Mouse (Mus musculus) activated CD4-positive, CD25-positive, alpha-beta regulatory T cell, adult 9 weeks (primary cell): ENCODE data around the gene Gm3187. TPM values are rescaled to one million over a fixed set of nuclear protein-coding genes. Genes with fewer than 3 reads are reported as not detected.

Experiments used
- polyA plus RNA-seq: library from polyadenylated mRNA; unstranded; fragments of 100-300 nt; shearing (Covaris generic); gene quantifications from one replicate; pipeline ENCODE4 v1.2.1, GENCODE M21; 2017

Gm3187 gene
- polyA plus RNA-seq = not detected

GRCm38 (mm10) chr14:5483907-5484306 is at the start of gene Gm3187:
Gene Gm3187 (plus strand): TSS chr14:5484207.

DNA sequence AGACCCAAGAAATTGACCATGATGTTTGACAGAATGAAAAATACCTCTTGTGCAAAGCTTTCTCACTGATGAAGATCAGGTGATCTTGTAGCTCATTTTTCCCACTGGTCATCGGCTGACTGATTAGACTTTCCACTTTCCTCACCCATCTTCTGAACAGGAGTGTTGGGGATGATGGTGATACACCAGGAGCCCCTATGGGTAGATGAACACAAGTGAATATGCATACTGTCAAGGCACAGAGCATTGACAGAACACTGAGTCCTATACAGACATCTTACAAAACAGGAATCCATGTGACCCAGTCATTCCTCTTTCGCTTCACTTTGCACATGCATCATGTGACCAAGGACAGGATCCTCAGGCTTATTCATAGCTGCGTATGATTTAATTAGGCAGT is 28.6 kb upstream of the Gm3187 start, which contains the start of gene Gm3194:
Gene Gm3194 (minus strand): TSS at position 101 of the 400 bp plus-strand sequence.

GRCm38 (mm10) chr14:5477730-5478129 is 6.3 kb upstream of the Gm3187 start, which contains the start of gene Gm8246:
Gene Gm8246 (minus strand): TSS chr14:5477830.

GRCm38 (mm10) chr14:5501374-5501773 is 17.4 kb downstream of the Gm3187 start, which contains the start of gene Gm3488:
Gene Gm3488 (plus strand): TSS chr14:5501674.

GRCm38 (mm10) chr14:5538196-5538595 is 54.2 kb downstream of the Gm3187 start, which contains the start of gene Gm3532:
Gene Gm3532 (plus strand): TSS chr14:5538496.

Other genes starting within 250 kb of the Gm3187 start
- gene Gm3526, start 223.6 kb upstream of the Gm3187 start, polyA plus RNA-seq = not detected
- gene Gm3542, start 149.3 kb upstream of the Gm3187 start, polyA plus RNA-seq = not detected
- gene Gm3500, start 95.2 kb upstream of the Gm3187 start, polyA plus RNA-seq = 9.5 TPM
- 2.5 TPM for gene Gm3194, start 28.7 kb upstream of the Gm3187 start, polyA plus RNA-seq
- gene Gm8246, start 6.4 kb upstream of the Gm3187 start, polyA plus RNA-seq = not detected
- 6.9 TPM for gene Gm3488, start 17.5 kb downstream of the Gm3187 start, polyA plus RNA-seq
- not detected for gene Gm3532, start 54.3 kb downstream of the Gm3187 start, polyA plus RNA-seq
- gene Gm8265, start 148.8 kb downstream of the Gm3187 start, polyA plus RNA-seq = not detected
- not detected for gene Gm9603, start 203.2 kb downstream of the Gm3187 start, polyA plus RNA-seq